Mouse (Mus musculus) ES-E14 (cell line): ENCODE data around the gene Prtg.

Experiments
- CHD2 ChIP-seq: IDR thresholded peaks from 2 replicates; pipeline ENCODE4 v1.6.1; 2014; ENCODE audit warnings: mild to moderate bottlenecking, low read depth, low read length, inconsistent platforms
- HCFC1 ChIP-seq: IDR thresholded peaks from 2 replicates; pipeline ENCODE4 v1.6.1; 2012; ENCODE audit warnings: low read length, inconsistent platforms, borderline replicate concordance; ENCODE audit not compliant: insufficient read depth
- ZNF384 ChIP-seq: IDR thresholded peaks from 2 replicates; pipeline ENCODE4 v1.6.1; 2012; ENCODE audit warnings: low read depth, low read length, inconsistent platforms

- no peak for TF ChIP-seq CHD2
- TF ChIP-seq HCFC1: no peak
- TF ChIP-seq ZNF384: no peak
These were observed 22.1 kb downstream of the Prtg start for GRCm38 (mm10) chr9:72828616-72829257.
